Mouse (Mus musculus): ENCODE data around the gene Cyp17a1. TPM values are rescaled to one million over a fixed set of nuclear protein-coding genes. Genes with fewer than 3 reads are reported as not detected.

The Cyp17a1 gene
- polyA plus RNA-seq, 1 experiment from 2014 or later, result not detected

GRCm38 (mm10) chr19:46665474-46665873, 7.5 kb downstream of the Cyp17a1 start:
- no peak overlapping the region for H3K27ac ChIP-seq
- WGBS, result 56% methylated on average over 7 of the region's 7 CpGs
- H3K4me2 ChIP-seq, result no peak overlapping the region
- no peaks in the 10 kb centered on the region for H3K9me3 ChIP-seq
- no peak overlapping the region for H3K9ac ChIP-seq
- H3K4me3 ChIP-seq, result no peak overlapping the region
- no peaks in the 10 kb centered on the region for H3K27me3 ChIP-seq
- H3K36me3 ChIP-seq, result no peaks in the 10 kb centered on the region
- no peak for ATAC-seq (ENCODE audit: low FRiP score)
- H3K4me1 ChIP-seq (replicated peaks), result peaks cover 5% of the 10 kb centered on the region

GRCm38 (mm10) chr19:46662784-46663183, 10.2 kb downstream of the Cyp17a1 start:
- 77% methylated on average over 6 of the region's 6 CpGs for WGBS
- H3K4me3 ChIP-seq, result no peak overlapping the region
- peaks cover 4% of the 10 kb centered on the region; the same call in 1 of the 2 replicates for H3K36me3 ChIP-seq
- no peaks in the 10 kb centered on the region for H3K27me3 ChIP-seq
- no peak overlapping the region for H3K9ac ChIP-seq
- ATAC-seq (ENCODE audit: low FRiP score), result no peak
- H3K4me2 ChIP-seq, result no peak overlapping the region
- peaks cover 5% of the 10 kb centered on the region for H3K4me1 ChIP-seq (replicated peaks)
- H3K27ac ChIP-seq, result no peak overlapping the region
- H3K9me3 ChIP-seq, result no peaks in the 10 kb centered on the region

GRCm38 (mm10) chr19:46662214-46662613, 10.8 kb downstream of the Cyp17a1 start:
- Histone ChIP-seq H3K9me3 (no peaks in the 10 kb centered on the region), H3K4me3 (no peak overlapping the region), H3K27me3 (no peaks in the 10 kb centered on the region), H3K9ac (no peak overlapping the region), H3K4me1 (replicated peaks) (peaks cover 5% of the 10 kb centered on the region), H3K36me3 (peaks cover 9% of the 10 kb centered on the region), H3K27ac (no peak overlapping the region), H3K4me2 (no peak overlapping the region)
- 81% methylated on average over 8 of the region's 8 CpGs for WGBS
- ATAC-seq (ENCODE audit: low FRiP score), result no peak

- no peak for ATAC-seq (ENCODE audit: low FRiP score)
- Histone ChIP-seq H3K4me1 (replicated peaks) (peaks cover 5% of the 10 kb centered on the region), H3K9me3 (no peaks in the 10 kb centered on the region), H3K36me3 (peaks cover 16% of the 10 kb centered on the region), H3K4me3 (no peak overlapping the region), H3K4me2 (no peak overlapping the region), H3K27ac (no peak overlapping the region), H3K9ac (no peak overlapping the region), H3K27me3 (no peaks in the 10 kb centered on the region)
- WGBS, result 73% methylated on average over 4 of the region's 4 CpGs
Measured at GRCm38 (mm10) chr19:46661511-46661910, 11.5 kb downstream of the Cyp17a1 start.

- Histone ChIP-seq H3K9ac (no peak overlapping the region), H3K4me2 (no peak overlapping the region), H3K27me3 (no peaks in the 10 kb centered on the region), H3K36me3 (peaks cover 42% of the 10 kb centered on the region), H3K9me3 (no peaks in the 10 kb centered on the region), H3K27ac (no peak overlapping the region), H3K4me1 (replicated peaks) (no peaks in the 10 kb centered on the region; the same call in 1 of the 2 replicates), H3K4me3 (no peak overlapping the region)
- 88% methylated on average over 9 of the region's 9 CpGs for whole genome bisulfite sequencing
- no peak for ATAC-seq (ENCODE audit: low FRiP score)
Measured at GRCm38 (mm10) chr19:46658851-46659250, 14.1 kb downstream of the Cyp17a1 start.

- H3K4me1 ChIP-seq (replicated peaks), result no peaks in the 10 kb centered on the region; the same call in 1 of the 2 replicates
- no peak overlapping the region for H3K9ac ChIP-seq
- no peaks in the 10 kb centered on the region for H3K27me3 ChIP-seq
- no peak overlapping the region for H3K27ac ChIP-seq
- no peak for ATAC-seq (ENCODE audit: low FRiP score)
- peaks cover 47% of the 10 kb centered on the region for H3K36me3 ChIP-seq
- H3K4me2 ChIP-seq, result no peak overlapping the region
- no peak overlapping the region for H3K4me3 ChIP-seq
- H3K9me3 ChIP-seq, result no peaks in the 10 kb centered on the region
- WGBS, result 94% methylated on average over 7 of the region's 7 CpGs
Measured at GRCm38 (mm10) chr19:46658348-46658747, 14.6 kb downstream of the Cyp17a1 start.

GRCm38 (mm10) chr19:46657339-46658020, 15.5 kb downstream of the Cyp17a1 start:
- no peak for ATAC-seq (ENCODE audit: low FRiP score)
- no peak overlapping the region for H3K27ac ChIP-seq
- H3K36me3 ChIP-seq, result peaks cover 54% of the 10 kb centered on the region
- no peak overlapping the region for H3K9ac ChIP-seq
- H3K9me3 ChIP-seq, result no peaks in the 10 kb centered on the region
- no peak overlapping the region for H3K4me3 ChIP-seq
- H3K4me2 ChIP-seq, result no peak overlapping the region
- WGBS, result 94% methylated on average over 3 of the region's 3 CpGs
- no peaks in the 10 kb centered on the region; the same call in 1 of the 2 replicates for H3K4me1 ChIP-seq (replicated peaks)
- H3K27me3 ChIP-seq, result no peaks in the 10 kb centered on the region

GRCm38 (mm10) chr19:46656151-46656840, 16.7 kb downstream of the Cyp17a1 start:
- no peaks in the 10 kb centered on the region for H3K27me3 ChIP-seq
- no peak overlapping the region for H3K9ac ChIP-seq
- no peak overlapping the region for H3K4me3 ChIP-seq
- H3K4me1 ChIP-seq (replicated peaks), result no peaks in the 10 kb centered on the region; the same call in 1 of the 2 replicates
- peaks cover 62% of the 10 kb centered on the region for H3K36me3 ChIP-seq
- ATAC-seq (ENCODE audit: low FRiP score), result no peak
- 93% methylated on average over 21 of the region's 21 CpGs for WGBS
- H3K4me2 ChIP-seq, result no peak overlapping the region
- H3K9me3 ChIP-seq, result no peaks in the 10 kb centered on the region
- H3K27ac ChIP-seq, result no peak overlapping the region

GRCm38 (mm10) chr19:46655626-46656025, 17.3 kb downstream of the Cyp17a1 start:
- Histone ChIP-seq H3K4me1 (replicated peaks) (no peaks in the 10 kb centered on the region), H3K36me3 (peaks cover 62% of the 10 kb centered on the region), H3K4me2 (no peak overlapping the region), H3K9ac (no peak overlapping the region), H3K9me3 (no peaks in the 10 kb centered on the region), H3K4me3 (no peak overlapping the region), H3K27ac (no peak overlapping the region), H3K27me3 (no peaks in the 10 kb centered on the region)
- ATAC-seq (ENCODE audit: low FRiP score), result no peak
- 95% methylated on average over 10 of the region's 10 CpGs for WGBS

- WGBS, result 98% methylated on average over 14 of the region's 14 CpGs
- no peak overlapping the region for H3K27ac ChIP-seq
- ATAC-seq (ENCODE audit: low FRiP score), result no peak
- no peaks in the 10 kb centered on the region for H3K27me3 ChIP-seq
- H3K9ac ChIP-seq, result no peak overlapping the region
- 0 out of 2 replicates have a peak, but pooled peaks cover 4% of the 10 kb centered on the region for H3K4me1 ChIP-seq (replicated peaks)
- peaks cover 67% of the 10 kb centered on the region for H3K36me3 ChIP-seq
- H3K9me3 ChIP-seq, result no peaks in the 10 kb centered on the region
- H3K4me2 ChIP-seq, result no peak overlapping the region
- H3K4me3 ChIP-seq, result no peak overlapping the region
Measured at GRCm38 (mm10) chr19:46653616-46654235, 19.2 kb downstream of the Cyp17a1 start.

GRCm38 (mm10) chr19:46653188-46653587, 19.8 kb downstream of the Cyp17a1 start:
- 86% methylated on average over 5 of the region's 5 CpGs for WGBS

GRCm38 (mm10) chr19:46648565-46648964, 24.4 kb downstream of the Cyp17a1 start:
- Histone ChIP-seq H3K27me3 (no peaks in the 10 kb centered on the region), H3K4me1 (replicated peaks) (peaks cover 39% of the 10 kb centered on the region), H3K4me3 (no peak overlapping the region), H3K9me3 (no peaks in the 10 kb centered on the region), H3K4me2 (no peak overlapping the region), H3K36me3 (peaks cover 43% of the 10 kb centered on the region), H3K9ac (no peak overlapping the region), H3K27ac (no peak overlapping the region)
- 95% methylated on average over 14 of the region's 14 CpGs for WGBS
- no peak for ATAC-seq (ENCODE audit: low FRiP score)

More at GRCm38 (mm10) chr19:46653188-46653587, 19.8 kb downstream of the Cyp17a1 start:
- Histone ChIP-seq H3K27ac (no peak overlapping the region), H3K36me3 (peaks cover 70% of the 10 kb centered on the region), H3K27me3 (no peaks in the 10 kb centered on the region), H3K4me3 (no peak overlapping the region), H3K9me3 (no peaks in the 10 kb centered on the region), H3K4me1 (replicated peaks) (0 out of 2 replicates have a peak, but pooled peaks cover 4% of the 10 kb centered on the region), H3K4me2 (no peak overlapping the region), H3K9ac (no peak overlapping the region)
- no peak for ATAC-seq (ENCODE audit: low FRiP score)
